15 mouse cellular contexts compared by ENCODE assay signal in genomic region chr11:65781596-65781995, GRCm38 (mm10).
"Had no signal": no experiment of that assay in that cellular context is flagged by ENCODE, and none has a peak within 500 bp of the region (broad histone marks: within the 10 kb centered on the region; RNA-seq: fewer than 3 reads in every experiment).

No protein-coding gene starts in this region.

- H3K4me3 ChIP-seq: midbrain, embryonic 10.5 days; midbrain, embryonic 12.5 days; neural tube, embryonic 12.5 days had no signal

- H3K27me3 ChIP-seq: midbrain, embryonic 12.5 days; neural tube, embryonic 12.5 days had no signal

- H3K9me3 ChIP-seq: midbrain, embryonic 10.5 days; midbrain, embryonic 12.5 days; neural tube, embryonic 12.5 days had no signal

- H3K4me2 ChIP-seq: lung, embryonic 14.5 days; midbrain, embryonic 12.5 days; neural tube, embryonic 12.5 days had no signal

- H3K27ac ChIP-seq: liver, embryonic 14.5 days; midbrain, embryonic 10.5 days; midbrain, embryonic 12.5 days; neural tube, embryonic 12.5 days had no signal

- H3K9ac ChIP-seq: liver, embryonic 14.5 days; lung, embryonic 14.5 days; midbrain, embryonic 12.5 days; neural tube, embryonic 12.5 days had no signal

- DNase-seq: lung, adult 18-20 months; lung, embryonic 14.5 days; lung, postnatal 10 days; lung, postnatal 4 days; midbrain, embryonic 14.5 days; right cerebral cortex, postnatal 14 days; right cerebral cortex, postnatal 4 days; spleen, adult 18-20 months; thymus, adult 18-20 months; thymus, postnatal 14 days; thymus, postnatal 36 days had no signal
